Mouse (Mus musculus): ENCODE results near the gene Klra2.

DNA sequence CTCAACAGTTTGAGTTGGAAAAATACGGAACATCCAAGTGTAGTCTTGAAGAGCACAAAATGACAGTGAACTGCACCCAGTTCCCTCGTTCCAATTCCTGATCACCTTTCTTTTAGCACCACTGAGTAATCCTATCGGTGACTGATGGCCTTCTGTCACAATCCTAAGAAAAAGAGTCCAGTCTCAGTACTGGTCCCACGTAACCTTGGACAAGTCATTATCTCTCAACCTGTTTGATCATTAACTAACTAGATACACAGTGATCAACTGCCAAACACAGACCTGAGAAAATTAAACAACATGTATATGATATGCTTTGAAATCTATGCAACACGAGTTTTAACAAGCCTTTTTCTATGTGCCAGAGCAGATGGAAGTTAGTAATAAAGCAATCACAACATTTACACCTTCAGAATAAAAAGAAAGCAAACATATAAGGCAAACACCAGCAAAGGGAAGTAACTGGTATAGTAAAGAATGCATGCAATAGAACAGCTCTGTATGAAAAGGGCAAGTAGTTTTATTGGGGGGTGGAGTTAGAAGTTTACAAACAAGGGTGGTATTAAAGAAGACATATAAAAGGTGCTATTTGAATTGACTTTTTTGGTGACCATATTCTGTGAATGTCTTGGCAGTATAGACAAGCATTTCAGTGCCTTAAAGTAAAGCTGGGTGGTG is 47.4 kb upstream of the Klra2 start:
- TF ChIP-seq CTCF (conservative IDR thresholded peaks at IDR 0.05; ENCODE audit: low read length) (no peak), NANOG (IDR thresholded peaks at IDR 0.05; ENCODE audit: borderline replicate concordance, low read length) (no peak), POU5F1 (IDR thresholded peaks at IDR 0.05; ENCODE audit: borderline replicate concordance, low read length) (no peak)

Measured in E14TG2a.4 (cell line).